Mouse (Mus musculus) kidney, postnatal 4 days (tissue): ENCODE measurements around the gene Ccdc89.

ENCODE experiments used
- DNase-seq, 2 experiments: peaks; one replicate each; pipeline ENCODE4 v3.0.0; 2021; ENCODE audit warnings: mixed read lengths in 2 of 2

Gene Ccdc89

GRCm38 (mm10) chr7:90426020-90427001 lies at the start of gene Ccdc89:
Ccdc89 (plus strand) TSS chr7:90426577.
- DNase-seq: peak; percentile 81 to 88

- peak; percentile 20 to 38 for DNase-seq
These were observed 42.0 kb upstream of the Ccdc89 start for GRCm38 (mm10) chr7:90384411-90384810.

- DNase-seq: peak in 1 of 2 experiments; percentile 16
These were observed 39.4 kb upstream of the Ccdc89 start for GRCm38 (mm10) chr7:90386885-90387459.

GRCm38 (mm10) chr7:90389765-90390164 lies 36.6 kb upstream of the Ccdc89 start:
- no peak for DNase-seq

GRCm38 (mm10) chr7:90395073-90395472 lies 31.3 kb upstream of the Ccdc89 start:
- no peak for DNase-seq

- no peak for DNase-seq
These were observed 30.4 kb upstream of the Ccdc89 start for GRCm38 (mm10) chr7:90395928-90396327.

GRCm38 (mm10) chr7:90409934-90410333 lies 16.4 kb upstream of the Ccdc89 start:
- peak; percentile 78 to 80 for DNase-seq

- no peak for DNase-seq
These were observed 629 bp downstream of the Ccdc89 start for GRCm38 (mm10) chr7:90427006-90427405.

- no peak for DNase-seq
These were observed 5.8 kb downstream of the Ccdc89 start for GRCm38 (mm10) chr7:90432221-90432620.

- no peak for DNase-seq
These were observed 13.7 kb downstream of the Ccdc89 start for GRCm38 (mm10) chr7:90440044-90440443.

- no peak for DNase-seq
These were observed 15.7 kb downstream of the Ccdc89 start for GRCm38 (mm10) chr7:90442070-90442469.

- DNase-seq: peak; percentile 95 to 98
These were observed 16.2 kb downstream of the Ccdc89 start, which contains the start of gene Crebzf for GRCm38 (mm10) chr7:90442518-90443080. Crebzf (plus strand) TSS chr7:90442729.

GRCm38 (mm10) chr7:90443101-90444091 lies 17.0 kb downstream of the Ccdc89 start:
- DNase-seq: peak; percentile 77 to 87

GRCm38 (mm10) chr7:90444206-90444605 lies 17.8 kb downstream of the Ccdc89 start:
- DNase-seq: peak in 1 of 2 experiments; percentile 21

- DNase-seq: no peak
These were observed 29.9 kb downstream of the Ccdc89 start for GRCm38 (mm10) chr7:90456149-90456844.

- DNase-seq: peak; percentile 86 to 92
These were observed 30.6 kb downstream of the Ccdc89 start, which contains the start of gene Tmem126a for GRCm38 (mm10) chr7:90456845-90457468. Tmem126a (minus strand) TSS chr7:90457229.

GRCm38 (mm10) chr7:90457517-90457916 lies 31.1 kb downstream of the Ccdc89 start:
- no peak for DNase-seq

- peak; percentile 43 to 55 for DNase-seq
These were observed 34.0 kb downstream of the Ccdc89 start for GRCm38 (mm10) chr7:90460330-90460729.

GRCm38 (mm10) chr7:90460930-90461329 lies 34.6 kb downstream of the Ccdc89 start:
- peak; percentile 41 to 66 for DNase-seq

- DNase-seq: no peak
These were observed 35.1 kb downstream of the Ccdc89 start for GRCm38 (mm10) chr7:90461441-90461840.

- no peak for DNase-seq
These were observed 47.1 kb downstream of the Ccdc89 start for GRCm38 (mm10) chr7:90473511-90473910.
